Mouse (Mus musculus) left cerebral cortex, postnatal 10 days (tissue): Measurements from ENCODE around the gene Fam222a. TPM values are rescaled to one million over a fixed set of nuclear protein-coding genes. Genes with fewer than 3 reads are reported as not detected.

Source experiments
- DNase-seq, 2 experiments: peaks; one replicate each; pipeline ENCODE4 v3.0.0; 2021 to 2022; ENCODE audit warnings: low spot score in 2 of 2, mixed read lengths in 1 of 2; ENCODE audit errors: extremely low spot score in 1 of 2
- intact Hi-C: fragments of 180-260 bp; cut with DNase I; formaldehyde crosslinking; loops from one replicate; pipeline ENCODE4 v1.15.1; 2025
- total RNA-seq, 2 experiments: library from RNA; stranded (reverse); gene quantifications; 2 replicates each; pipeline ENCODE4 v1.2.3; 2021

Gene Fam222a
- total RNA-seq, 2 experiments from 2014 or later = 6.4 to 7.4 TPM

DNA sequence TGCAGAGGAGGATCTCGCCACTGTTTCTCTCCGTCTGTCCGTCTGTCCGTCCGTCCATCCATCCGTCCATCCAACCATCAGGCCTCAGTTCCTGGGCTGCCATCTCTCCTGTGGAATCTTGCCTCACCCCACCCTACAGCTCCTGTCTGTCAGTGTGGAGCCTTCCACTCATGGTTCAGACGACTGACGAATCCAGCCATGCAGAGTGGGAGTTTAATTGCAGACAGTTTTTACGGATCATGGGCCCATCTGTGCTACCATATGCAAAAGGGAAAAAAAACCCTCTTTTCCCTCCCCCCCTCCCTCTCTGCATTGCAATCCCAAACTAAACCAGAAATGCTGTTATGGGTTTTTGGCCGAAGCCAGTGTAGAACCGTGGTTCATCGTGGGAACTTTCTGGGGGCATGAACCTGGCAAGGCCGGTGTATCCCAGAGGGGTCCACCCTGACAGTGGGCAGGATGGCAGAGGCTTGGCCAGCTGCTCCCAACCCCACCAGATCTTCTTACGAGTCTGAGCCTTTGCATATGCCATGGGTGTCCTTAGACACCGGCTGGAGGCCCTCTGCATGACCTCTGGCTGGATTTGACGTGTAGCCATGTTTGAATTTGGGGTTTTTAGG lies 8.3 kb downstream of the Fam222a start:
- DNase-seq = peak in 1 of 2 experiments; percentile 64

DNA sequence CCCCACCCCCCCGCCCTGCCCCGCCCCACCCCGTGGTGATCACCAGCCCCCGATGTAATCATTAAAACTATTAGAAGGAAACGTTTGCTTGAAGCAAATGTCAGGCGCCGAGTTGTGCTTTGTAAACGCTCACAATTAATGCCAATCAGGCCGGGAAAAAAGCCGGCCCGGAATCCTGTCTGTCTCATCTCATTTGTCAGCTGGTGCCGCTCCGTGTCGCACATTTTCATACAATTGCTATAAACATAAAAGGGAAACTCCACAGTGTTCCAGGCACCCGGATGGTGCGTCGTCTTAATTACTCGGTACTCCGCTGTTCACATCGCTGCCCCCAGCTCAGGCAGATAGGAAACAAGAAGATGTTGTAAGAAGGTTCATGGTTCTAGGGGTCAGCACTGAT lies 10.5 kb downstream of the Fam222a start:
- no peak for DNase-seq

More for the DNA sequence above, 8.3 kb downstream of the Fam222a start:
- intact Hi-C loops = no loop called here

DNA sequence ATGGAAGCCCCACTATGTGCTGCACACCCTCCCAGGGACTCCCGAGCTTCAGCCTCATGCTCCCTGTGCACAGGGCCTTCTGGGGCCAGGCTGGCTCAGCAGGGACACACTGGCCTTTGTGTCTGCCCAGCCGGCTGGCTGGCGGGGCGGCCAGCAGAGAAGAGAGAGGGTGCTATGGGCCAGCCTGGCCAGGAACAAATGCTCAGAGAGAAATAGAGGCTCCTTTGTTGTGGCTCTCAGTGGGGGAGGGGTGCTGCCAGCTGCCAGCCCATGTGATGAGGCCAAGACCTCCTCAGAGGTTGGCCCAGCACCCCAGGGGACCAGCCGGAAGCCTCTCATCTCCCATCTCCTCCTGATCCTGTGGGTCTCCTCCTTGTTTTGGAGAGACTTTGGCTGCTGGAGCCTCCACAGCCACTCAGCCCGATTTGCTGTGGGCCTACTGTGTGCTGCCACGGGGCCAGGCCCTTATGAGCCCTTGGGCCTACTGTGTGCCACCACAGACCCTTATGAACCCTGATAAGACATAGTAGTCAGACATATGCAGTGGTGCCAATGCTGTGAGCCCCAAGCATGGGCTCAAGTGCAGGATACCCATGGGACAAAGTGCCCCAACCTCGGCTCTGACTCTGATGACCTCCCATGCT lies 12.0 kb downstream of the Fam222a start:
- DNase-seq = peak; percentile 64 to 80
- intact Hi-C loops = no loop called here

More for the DNA sequence above, 10.5 kb downstream of the Fam222a start:
- intact Hi-C loops = no loop called here

DNA sequence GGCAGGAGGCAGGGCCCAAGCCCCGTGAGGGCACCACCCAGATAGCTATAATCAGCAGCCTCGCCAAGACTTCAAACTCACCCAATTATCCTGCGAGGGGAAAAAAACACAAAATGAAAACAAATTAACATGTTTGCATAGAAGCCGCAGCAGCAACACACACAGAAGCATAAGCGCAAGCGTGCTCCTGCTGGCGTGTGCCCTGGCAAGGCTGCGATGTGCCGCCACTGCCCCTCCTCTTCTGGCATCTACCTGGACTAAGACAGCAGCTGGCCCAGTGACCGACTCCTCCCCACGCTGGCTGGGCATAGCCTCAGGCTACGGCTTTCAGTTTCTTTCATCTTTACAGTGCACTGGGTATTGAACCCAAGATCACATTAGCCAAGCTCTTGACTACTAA lies 13.7 kb downstream of the Fam222a start:
- DNase-seq = no peak
- intact Hi-C loops = no loop called here

DNA sequence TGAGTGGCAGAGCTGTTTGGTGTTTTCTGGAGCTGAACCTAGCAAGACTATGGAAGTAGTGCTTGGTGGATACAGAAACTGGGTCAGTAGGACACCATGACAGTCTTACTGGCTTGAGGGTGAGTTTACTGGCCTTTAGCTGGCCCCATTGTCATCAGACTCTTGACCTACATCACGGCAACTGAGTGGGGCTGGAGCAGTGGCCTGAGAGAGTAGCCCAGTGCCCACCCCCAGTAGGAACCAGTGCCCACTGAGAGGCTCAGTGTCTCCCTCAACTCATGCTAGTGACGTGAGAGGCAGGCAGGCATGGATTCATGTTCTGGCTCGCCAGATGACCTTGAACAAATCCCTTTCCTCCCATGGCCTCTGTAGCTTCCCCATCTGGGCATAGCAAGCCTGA lies 15.2 kb downstream of the Fam222a start:
- no peak for DNase-seq
- intact Hi-C loops = no loop called here

DNA sequence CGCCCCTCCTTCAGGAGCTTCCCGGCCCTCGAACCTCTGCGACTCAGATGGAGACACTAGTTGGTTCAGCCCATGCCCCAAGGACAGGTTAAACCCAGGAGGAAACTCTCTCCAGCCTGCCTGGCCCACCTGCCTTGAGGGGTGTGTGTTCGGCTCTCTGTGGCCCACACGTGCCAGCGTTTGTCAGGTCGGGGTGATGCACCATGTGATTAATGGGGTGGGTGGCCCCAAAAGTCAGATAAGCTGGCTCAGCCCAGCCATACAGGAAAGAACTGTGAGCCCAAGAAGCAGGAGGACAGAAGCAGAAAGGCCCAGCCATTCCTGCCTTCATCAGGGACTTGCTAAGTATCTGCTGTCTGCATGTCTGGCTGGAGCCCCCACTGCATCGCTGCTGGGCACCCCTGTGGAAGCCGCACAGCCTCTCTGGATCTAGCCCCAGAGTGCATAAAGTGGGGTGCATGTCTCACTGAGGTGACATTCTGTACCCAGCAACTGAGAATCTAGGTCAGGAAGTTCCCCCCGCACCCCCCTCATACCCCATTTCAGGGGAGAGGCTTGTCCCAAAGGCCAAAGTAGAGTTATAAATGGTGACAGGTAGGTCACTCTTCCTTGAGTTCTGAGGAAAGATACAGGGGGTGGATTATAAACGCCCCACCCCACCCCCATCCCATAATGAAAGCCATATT lies 15.8 kb downstream of the Fam222a start:
- DNase-seq = no peak
- intact Hi-C loops = no loop called here

DNA sequence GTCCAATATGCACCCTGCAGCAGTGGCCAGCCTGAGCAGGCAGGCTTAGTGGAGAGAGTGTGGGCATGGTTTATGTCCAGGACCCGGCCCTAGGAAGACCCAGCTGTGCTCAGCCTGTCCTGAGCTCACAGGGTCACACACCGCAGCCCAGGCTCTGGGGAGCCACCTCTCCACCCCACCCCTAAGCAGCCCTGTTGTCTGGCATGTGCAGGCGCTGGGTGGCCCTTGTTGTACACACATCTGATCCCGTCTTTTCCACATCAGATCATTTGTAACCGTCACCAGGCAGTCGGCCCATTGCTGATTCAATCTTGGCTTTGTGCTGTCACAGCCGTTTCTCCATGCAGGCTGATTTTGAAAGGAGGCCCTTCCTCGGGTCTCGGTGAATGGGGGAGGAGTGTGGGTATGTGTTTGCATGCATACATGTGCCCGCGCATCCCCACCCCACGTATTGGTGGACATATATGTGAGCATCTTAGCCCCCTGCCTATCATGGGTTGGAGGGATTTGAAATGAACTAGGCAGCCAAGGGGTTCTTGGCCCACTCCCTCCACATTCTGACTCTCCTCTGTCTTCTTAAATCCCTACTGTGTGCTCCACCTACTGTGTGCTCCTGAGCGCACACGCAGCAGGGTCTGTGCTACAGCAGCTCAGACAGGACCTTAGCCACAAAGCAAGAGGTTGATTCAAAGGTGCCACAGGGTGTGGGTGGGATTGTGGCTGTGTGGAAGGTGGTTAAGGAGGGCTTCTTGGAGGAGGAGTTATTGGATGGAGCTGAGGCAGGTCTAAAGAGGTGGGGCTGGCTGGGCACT lies 16.7 kb downstream of the Fam222a start:
- DNase-seq = no peak
- intact Hi-C loops = no loop called here

DNA sequence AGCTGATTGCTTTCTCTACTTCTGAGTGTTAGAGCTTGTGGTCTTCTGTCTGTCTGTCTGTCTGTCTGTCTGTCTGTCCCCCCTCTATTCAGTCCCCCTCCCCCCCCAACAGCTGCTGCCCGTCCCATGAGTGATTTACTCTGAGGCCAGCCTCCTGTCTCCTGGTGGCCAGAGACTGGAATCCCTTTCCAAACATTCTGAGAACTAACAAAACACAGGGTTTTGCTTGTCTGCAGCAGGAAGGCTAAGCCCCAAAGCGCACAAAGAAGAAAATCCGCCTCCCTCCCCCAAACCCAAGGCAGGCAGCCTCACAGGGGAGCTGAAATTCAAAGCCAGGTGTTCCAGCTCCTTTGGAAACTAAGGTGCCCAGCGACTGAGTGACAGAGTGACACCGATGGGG lies 17.9 kb downstream of the Fam222a start:
- intact Hi-C loops = no loop called here
- DNase-seq = no peak

DNA sequence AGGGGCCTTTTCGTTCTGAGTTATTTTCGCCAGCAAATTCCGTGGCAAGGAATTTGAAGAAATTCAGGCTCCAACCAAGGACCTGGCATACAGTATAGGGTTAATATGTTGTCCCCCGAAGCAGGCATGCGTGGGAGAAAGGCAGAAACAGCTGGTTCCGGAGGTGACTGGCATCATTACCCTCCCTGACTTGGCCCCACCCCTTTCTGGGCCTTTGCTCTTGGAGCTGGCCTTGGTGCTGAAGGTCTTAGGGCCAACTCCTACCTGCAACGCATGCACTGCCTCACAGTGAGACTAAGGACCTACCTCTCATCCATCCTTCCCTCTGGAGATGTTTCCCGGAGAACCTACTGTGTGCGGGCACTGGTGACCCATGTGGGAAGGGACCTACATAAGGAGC lies 20.1 kb downstream of the Fam222a start:
- intact Hi-C loops = no loop called here
- DNase-seq = no peak

DNA sequence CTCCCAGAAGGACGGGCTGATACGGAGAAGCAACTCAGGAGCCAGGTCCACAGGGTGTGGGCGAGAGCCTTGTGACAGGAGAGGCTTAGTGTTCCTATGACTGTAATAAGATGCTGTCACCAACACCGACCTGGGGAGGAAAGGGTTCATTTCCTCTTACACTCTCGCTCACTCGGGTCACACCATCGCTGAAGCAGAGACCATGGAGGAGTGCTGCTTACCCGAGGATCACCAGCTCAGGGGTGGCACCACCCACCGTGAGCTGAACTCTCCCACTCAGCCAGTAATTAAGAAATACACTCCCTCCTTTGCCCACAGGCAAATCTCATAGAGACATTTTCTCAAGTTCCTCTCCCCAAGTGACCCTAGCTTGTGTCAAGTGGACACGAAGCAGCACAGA lies 20.6 kb downstream of the Fam222a start:
- intact Hi-C loops = no loop called here
- DNase-seq = no peak

DNA sequence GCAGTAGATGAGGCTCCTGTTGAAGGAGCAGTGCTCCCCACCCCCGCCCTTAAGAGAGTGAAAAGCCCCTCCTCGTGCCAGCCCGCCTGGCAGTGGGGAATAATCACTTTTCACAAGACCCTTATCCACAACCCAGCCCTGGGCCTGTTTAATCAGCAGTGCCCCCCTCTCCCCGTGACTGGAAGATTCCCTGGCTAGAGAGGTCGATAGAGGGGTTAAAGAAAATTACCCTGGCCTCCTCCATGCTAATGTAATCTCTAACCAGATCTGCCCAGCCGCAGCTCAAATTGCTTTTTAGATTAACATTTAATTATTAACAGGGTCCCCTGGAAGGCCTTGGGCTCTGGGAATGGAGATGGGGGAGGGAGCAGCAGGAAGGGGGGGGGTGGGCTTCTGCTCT lies 21.2 kb downstream of the Fam222a start:
- no peak for DNase-seq
- intact Hi-C loops = no loop called here

DNA sequence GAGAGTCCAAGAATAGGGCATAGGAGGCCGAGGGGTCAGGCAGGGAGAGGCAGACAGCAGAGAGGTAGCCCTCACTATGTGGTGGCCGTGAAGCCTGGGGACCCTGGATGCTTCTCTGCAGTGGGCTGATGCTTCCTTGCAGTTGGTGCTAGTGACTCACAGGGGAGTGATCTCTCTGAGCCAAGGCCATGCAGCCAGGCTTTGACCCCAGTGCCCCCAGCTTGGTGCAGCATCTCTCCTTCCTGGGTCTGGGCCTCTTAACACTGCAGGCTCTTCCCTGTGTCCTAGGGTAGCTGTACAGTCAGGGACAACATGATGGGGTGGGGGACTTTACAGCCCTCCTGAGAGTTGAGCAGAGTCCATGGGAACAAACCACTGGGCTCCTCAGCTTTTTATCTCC lies 21.6 kb downstream of the Fam222a start:
- DNase-seq = no peak
- intact Hi-C loops = no loop called here

DNA sequence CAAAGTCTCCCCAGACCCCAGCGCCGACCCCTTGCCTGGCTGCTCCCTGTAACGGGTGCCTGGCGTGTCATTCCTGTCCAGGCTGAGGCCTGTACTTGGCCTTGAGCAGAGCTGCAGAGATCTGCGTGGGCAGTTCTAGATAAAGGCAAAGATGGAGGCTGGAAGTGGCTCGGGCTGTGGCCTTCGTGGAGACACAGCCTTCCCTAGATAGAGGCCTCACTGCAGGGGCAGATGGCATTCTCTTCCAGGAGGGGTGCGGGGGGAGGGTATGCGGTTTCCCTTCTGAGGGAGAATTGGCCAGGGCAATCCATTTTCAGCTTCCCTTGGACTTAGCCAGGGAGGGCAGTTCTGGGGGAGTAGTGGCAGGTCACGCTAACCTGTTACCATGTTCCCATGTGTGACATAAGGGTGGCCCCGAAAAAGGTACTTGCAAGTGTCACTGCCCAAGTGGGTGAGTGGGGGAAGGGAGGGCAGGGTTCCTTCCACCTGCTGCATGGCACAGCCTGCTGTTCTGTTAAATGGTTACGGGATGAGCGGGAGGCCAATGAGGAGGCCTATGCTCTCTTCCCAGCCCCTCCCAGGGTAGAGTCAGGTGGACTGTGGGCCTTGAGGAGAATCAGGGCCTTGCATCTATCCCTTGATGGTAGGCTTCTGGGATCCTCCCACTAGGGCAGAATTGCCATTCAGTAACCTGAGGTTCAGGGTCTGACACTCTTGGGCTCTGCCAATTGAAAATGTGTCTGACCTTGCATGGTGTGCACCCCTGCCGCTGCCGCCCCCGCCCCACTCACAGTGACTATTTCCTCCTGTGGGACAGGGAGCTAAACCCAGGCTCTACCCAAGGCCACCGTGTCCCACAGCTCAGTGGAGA lies 22.5 kb downstream of the Fam222a start:
- no peak for DNase-seq
- intact Hi-C loops = no loop called here

DNA sequence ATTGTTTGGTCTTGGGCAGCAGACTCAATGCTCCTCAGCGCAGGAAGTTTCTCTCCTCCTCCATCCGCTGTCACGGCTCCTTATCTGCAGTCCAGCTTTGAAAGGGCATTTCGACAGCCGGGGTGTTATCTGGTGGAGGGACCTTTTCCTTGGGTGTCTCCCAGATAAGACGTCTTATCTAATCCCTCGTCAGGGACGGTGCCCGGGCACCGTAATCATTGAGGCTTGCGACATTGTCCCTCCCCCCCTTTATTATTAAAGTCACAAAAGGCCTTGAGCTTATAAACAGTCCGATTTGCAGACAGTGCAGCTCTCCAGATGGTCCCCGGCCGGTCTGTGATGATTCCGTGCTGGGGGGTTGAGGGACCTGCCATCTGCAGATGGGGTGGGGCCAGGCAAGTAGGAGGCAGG lies 23.3 kb downstream of the Fam222a start:
- intact Hi-C loops = no loop called here
- DNase-seq = no peak

DNA sequence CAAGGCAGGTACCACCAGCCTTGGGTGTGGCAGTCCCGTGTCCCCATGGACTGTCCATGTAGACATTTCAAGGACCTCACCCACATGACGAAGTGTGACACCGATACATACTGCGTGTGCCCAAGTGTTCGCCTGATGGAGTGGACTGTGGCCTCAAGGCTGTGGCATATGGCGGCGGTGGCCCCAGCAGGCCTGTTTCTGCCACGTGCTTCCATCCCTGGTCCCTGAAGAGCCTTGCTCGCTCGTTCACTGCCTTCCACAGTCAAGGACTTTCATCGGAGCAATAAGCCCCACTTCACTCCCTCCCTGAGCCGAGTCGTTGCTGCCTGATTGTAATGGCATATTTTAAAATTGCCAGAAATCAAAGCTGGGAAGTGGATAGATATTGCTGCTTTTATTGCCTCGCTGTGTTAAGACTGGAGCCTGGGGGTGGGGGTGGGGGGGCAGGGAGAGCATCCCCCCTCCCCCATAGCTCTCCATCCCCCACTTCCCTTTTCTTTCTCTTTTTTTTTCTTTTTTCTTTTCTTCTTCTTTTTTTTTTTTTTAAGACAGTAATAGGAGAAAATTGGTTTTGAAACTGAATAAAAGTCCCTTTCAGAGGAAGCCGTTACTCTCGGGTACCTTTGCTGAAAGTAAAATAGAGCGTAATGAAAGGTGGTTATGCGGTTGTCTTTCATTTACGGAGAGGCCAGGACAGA lies 24.8 kb downstream of the Fam222a start:
- intact Hi-C loops = no loop called here
- DNase-seq = no peak

DNA sequence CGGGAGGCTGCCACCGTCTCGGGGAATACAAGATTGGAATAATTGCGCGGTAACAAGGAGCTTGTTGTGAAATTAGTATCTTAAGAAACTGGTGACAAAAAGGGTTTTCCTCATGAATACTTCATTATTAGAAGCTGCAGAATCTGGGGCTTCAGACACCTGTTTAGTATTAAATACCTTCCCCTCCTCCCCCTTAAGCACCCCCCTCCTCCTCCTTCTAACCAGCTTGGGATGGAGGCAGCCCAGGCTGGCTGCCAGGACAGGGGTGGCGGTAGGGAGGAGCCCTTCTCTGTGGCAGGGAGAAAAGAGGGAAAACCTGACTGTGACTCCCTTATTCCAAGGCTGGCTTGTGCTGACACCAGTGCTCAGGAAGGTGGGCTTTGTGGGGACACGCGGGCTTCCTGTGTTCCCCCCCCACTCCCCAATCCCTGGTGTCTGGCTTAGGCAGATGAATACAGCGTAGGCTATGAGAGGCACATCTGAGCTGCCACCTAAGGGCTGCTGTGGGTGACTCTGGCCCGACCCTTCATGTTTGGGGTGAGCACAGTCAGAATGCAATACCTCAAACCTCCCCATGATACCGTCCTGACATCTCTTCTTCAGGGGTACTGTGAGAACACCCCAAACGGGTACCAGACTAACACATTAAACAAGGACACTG lies 25.5 kb downstream of the Fam222a start:
- intact Hi-C loops = no loop called here
- DNase-seq = no peak

DNA sequence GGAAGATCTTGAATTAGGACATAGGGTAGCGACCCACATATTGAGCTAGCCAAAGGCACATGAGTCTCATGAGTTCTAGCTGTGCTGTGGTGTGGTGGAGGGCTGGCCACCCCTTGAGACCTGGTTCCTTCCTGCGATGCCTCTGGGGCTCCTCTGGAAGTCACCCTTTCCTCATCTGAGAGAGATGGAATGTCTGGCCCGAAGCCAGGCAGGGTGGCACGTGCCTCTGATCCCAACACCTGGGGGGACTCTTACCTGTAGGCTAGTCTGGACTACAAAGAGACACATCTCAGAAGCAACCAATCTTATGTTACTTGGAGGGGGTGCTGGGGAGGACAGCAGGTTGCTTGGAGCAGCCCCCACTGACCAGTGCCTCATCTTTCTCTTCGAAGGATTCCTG lies 26.1 kb downstream of the Fam222a start:
- intact Hi-C loops = no loop called here
- no peak for DNase-seq
